Mouse (Mus musculus) liver, embryonic 11.5 days (tissue): ENCODE measurements at regions not wholly inside any gene's neighbourhood (a gene's known extent, or its start where the extent isn't known, plus 50 kb on each side); places are given as distances from the start of the nearest gene placed in this dataset.

Experiments
- ATAC-seq: fragments of 200-750 bp; cut with Nextera tagmentation; replicated peaks from 2 replicates; pipeline ENCODE4 v1.8.0; 2017; ENCODE audit warnings: moderate number of reproducible peaks, mild to moderate bottlenecking, moderate TSS enrichment, moderate library complexity; ENCODE audit not compliant: low FRiP score
- DNase-seq: peaks from one replicate; pipeline ENCODE4 v3.0.0-alpha.2; 2017; ENCODE audit warnings: low spot score
- H3K27ac ChIP-seq: fragments of 300-500 bp; sonication (generic); 2 replicates; pipeline ENCODE4 v1.5.1; 2014; ENCODE audit warnings: mild to moderate bottlenecking, low read depth, low read length, control low read depth
- H3K27me3 ChIP-seq: fragments of 300-500 bp; sonication (generic); replicated peaks from 2 replicates; pipeline ENCODE4 v1.6.1; 2014; ENCODE audit warnings: low read length, mixed read lengths; ENCODE audit not compliant: control insufficient read depth, insufficient read depth
- H3K36me3 ChIP-seq: fragments of 300-500 bp; sonication (generic); 2 replicates; pipeline ENCODE4 v1.6.1; 2014; ENCODE audit warnings: mild to moderate bottlenecking, low read length, moderate library complexity, mixed read lengths; ENCODE audit not compliant: control insufficient read depth, insufficient read depth
- H3K4me1 ChIP-seq: fragments of 300-500 bp; sonication (generic); replicated peaks from 2 replicates; pipeline ENCODE4 v1.6.1; 2014; ENCODE audit warnings: low read length, mixed read lengths; ENCODE audit not compliant: control insufficient read depth, insufficient read depth
- H3K4me2 ChIP-seq: fragments of 300-500 bp; sonication (generic); 2 replicates; pipeline ENCODE4 v1.6.1; 2014; ENCODE audit warnings: mild to moderate bottlenecking, control low read depth, moderate library complexity
- H3K4me3 ChIP-seq: fragments of 300-500 bp; sonication (generic); 2 replicates; pipeline ENCODE4 v1.5.1; 2014; ENCODE audit warnings: low read depth, low read length, control low read depth
- H3K9ac ChIP-seq: fragments of 300-500 bp; sonication (generic); 2 replicates; pipeline ENCODE4 v1.6.1; 2014; ENCODE audit warnings: low read depth, low read length, control low read depth
- H3K9me3 ChIP-seq: fragments of 300-500 bp; sonication (generic); 2 replicates; pipeline ENCODE4 v1.6.1; 2016; ENCODE audit warnings: low read length, inconsistent platforms, mixed read lengths; ENCODE audit not compliant: control insufficient read depth
- WGBS: fragments of 180-500 bp; shearing (Covaris S2); extraction: QIAGEN DNeasy Blood & Tissue Kit; methylation state at CpG from one replicate; pipeline ENCODE4 v1.1.7; 2014; 5-methylcytosine and 5-hydroxymethylcytosine counted together

DNA sequence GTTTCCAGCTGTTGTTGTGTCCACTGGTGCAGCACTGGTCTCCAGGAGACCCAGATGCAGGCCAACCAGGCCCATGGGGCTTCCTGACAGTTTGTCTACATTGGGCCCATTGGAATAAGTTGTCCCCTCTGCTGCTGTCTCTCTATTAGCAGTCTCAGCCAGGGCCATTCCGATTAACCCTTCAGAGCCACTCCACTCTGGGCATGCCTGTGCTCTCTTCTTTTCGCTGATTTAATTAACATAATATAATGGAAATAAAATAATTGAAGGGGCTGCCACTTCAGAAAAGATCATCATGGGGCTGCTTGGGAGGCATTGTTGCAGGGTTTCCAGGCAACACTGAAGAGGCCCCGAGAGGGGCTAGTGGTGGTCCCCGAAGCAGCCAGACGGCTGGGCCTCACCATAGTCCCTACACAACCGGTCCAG is 231.5 kb downstream of the Mycn start:
- Histone ChIP-seq H3K9ac (no peak overlapping the region), H3K27me3 (no peaks in the 10 kb centered on the region), H3K4me3 (no peak overlapping the region), H3K36me3 (no peaks in the 10 kb centered on the region), H3K4me2 (no peak overlapping the region), H3K9me3 (no peaks in the 10 kb centered on the region), H3K27ac (no peak overlapping the region), H3K4me1 (no peaks in the 10 kb centered on the region)
- WGBS, result 88% methylated on average over 6 of the region's 6 CpGs
- ATAC-seq (no peak), DNase-seq (no peak)

DNA sequence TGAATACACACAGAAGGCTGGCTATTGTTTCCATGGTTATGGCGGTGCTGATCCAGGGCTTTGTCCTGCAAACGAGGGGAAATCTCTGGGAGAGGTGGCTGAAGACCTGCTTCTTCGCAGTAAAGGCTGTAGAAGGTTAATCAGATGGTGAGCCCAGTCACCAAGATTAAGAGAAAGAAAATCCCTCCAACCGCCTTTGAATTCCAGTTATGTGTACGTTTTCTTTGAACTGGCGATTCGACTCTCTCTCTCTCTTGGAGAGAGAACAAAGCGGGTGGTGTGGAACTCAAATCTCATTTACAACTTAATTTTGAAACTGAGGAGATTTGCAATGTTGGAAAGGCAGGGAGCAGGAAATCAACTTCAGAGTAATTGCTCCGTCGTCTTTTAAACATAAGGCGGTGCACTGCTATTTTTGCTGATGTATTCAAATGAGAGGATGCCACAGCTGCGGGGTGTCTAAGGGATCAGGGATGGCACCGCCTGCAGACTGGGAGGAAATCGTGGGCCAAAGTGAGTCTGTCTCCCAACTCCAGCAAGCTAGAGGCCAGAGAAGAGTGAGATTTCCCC is 232.7 kb downstream of the Mycn start:
- Histone ChIP-seq H3K36me3 (no peaks in the 10 kb centered on the region), H3K4me1 (no peaks in the 10 kb centered on the region), H3K27me3 (no peaks in the 10 kb centered on the region), H3K4me3 (no peak overlapping the region), H3K27ac (no peak overlapping the region), H3K4me2 (no peak overlapping the region), H3K9me3 (no peaks in the 10 kb centered on the region), H3K9ac (no peak overlapping the region)
- DNase-seq (no peak), ATAC-seq (no peak)
- 54% methylated on average over 14 of the region's 14 CpGs for WGBS

DNA sequence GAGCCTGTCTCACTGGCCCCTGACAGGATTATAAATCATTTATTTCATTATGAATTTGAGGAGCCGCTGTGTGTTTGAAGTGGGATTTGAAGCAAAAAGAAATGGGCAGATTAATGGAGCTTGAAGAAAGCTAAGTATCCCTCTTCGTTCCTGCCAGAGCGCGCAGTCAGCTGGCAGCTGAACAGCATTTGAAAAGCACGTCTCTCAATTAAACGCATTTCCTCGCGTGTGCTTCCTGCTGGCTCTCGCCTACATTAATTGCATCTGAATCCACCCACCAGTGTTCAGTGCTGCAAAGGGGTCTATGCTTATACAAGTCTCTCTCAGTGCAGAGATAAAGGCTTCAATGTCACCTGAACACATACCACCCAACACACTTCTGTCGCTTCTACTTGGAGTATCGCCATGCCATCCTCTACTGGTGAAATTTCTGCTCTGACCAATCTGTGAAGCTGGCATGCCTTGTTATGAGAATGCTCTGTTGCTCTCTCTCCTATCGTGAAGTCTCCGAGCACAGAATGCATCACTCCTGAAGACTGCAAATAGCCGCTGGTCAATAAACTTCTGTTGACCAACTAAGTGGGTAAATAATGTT is 235.3 kb downstream of the Mycn start:
- no peaks in the 10 kb centered on the region for H3K4me1 ChIP-seq
- no peak overlapping the region for H3K4me3 ChIP-seq
- WGBS, result 90% methylated on average over 14 of the region's 14 CpGs
- ATAC-seq (no peak), DNase-seq (no peak)
- no peak overlapping the region for H3K27ac ChIP-seq
- no peaks in the 10 kb centered on the region for H3K9me3 ChIP-seq
- H3K27me3 ChIP-seq, result no peaks in the 10 kb centered on the region
- no peak overlapping the region for H3K4me2 ChIP-seq
- H3K9ac ChIP-seq, result no peak overlapping the region
- no peaks in the 10 kb centered on the region for H3K36me3 ChIP-seq

DNA sequence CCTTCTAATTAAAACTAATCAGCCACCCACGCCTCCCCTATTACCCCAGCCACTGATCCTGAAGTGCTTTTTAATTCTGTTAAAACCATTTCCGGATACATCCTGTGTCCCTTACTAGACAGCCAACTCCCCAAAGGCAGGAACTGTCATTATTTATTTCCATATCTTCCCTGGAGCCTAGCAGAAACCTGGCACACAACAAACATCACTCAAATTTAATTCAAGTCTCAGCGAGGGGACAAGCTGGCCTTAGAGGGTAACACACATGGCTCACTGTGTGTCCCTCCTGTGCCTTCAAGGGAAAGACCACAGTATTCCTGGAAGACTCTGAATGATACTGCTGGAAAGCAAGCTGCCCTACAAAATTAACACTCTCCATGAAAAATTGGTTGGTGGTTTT is 240.0 kb downstream of the Mycn start:
- no peak for ATAC-seq
- WGBS, result 66% methylated on average over 3 of the region's 3 CpGs
- H3K4me1 ChIP-seq, result no peaks in the 10 kb centered on the region
- H3K4me2 ChIP-seq, result no peak overlapping the region
- H3K27me3 ChIP-seq, result no peaks in the 10 kb centered on the region
- H3K4me3 ChIP-seq, result no peak overlapping the region
- H3K9me3 ChIP-seq, result no peaks in the 10 kb centered on the region
- no peak overlapping the region for H3K9ac ChIP-seq
- H3K27ac ChIP-seq, result no peak overlapping the region
- no peaks in the 10 kb centered on the region for H3K36me3 ChIP-seq
- DNase-seq, result no peak

DNA sequence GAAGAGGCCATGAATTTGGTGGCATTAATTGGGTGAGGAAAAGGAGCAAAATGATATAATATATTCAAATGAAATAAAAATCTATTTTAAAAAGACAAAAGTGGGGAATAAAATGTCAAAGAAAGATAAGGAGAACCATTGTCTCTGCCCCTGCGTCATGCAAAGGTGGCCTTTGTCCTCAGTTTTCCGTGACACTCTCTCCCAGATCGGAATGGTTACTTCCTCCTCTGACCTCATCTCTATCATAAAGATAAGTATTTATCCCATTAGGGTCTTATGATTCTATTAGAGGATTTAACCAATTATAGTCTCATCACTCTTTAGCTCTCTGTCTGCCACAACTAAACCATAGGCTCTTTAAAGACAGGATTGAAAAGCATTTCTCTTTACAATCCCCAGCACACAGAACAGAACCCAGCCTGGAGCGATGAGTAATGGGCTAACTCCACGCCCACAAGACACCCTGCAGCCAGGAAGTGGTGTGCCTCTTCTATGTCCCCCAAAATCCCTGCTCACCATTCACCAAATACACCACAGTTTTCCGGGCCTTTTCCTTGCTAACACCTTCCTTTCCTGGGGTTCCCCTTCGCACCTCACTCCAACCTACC is 240.6 kb downstream of the Mycn start:
- Histone ChIP-seq H3K4me3 (no peak overlapping the region), H3K27ac (no peak overlapping the region), H3K36me3 (no peaks in the 10 kb centered on the region), H3K4me1 (no peaks in the 10 kb centered on the region), H3K27me3 (no peaks in the 10 kb centered on the region), H3K4me2 (no peak overlapping the region), H3K9me3 (no peaks in the 10 kb centered on the region), H3K9ac (no peak overlapping the region)
- DNase-seq (no peak), ATAC-seq (no peak)
- WGBS, result 72% methylated on average over 7 of the region's 7 CpGs

DNA sequence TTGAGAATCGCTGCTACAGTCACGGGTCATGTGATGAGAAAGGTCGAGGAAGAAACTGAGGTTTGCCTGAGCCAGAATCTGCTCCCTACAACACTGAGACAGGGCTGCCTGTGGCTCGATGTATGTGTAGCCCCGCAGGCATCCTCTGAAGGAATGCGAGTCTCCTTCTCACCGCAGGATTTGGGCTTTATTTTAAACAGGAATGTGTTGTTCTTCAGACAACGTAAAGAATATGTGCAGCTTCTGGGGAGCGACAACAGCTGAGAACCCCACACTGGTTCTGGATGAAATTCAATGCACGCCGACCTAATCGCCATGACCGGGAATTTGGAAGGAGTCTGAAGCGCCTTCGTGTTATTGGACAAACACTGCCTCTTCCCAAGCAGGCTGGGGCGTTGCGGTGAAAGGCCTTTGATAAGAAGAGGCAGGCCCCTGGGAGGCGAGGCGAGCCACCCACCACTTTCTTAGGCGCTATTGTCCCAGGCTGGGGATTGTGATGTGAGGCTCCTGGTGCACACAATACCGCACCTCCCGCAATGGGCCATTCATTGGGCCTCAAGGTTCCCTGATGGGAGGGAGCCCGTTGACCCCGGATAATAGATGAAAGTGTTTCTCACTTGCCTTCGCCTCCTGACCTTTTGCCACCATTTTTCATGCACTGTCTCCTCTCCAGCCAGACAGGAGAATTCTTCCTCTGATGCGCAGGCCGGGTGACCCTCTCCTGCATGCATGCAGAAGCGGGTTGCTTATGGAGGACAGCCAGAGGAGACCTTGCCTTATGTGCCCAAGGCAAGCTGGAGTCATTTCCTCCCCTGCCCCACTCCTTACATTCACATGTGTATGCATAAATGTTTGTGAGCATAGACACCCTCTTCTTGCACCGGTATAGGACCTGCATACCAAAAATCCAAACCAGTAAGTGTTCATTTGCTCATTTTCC is 247.6 kb downstream of the Mycn start:
- ATAC-seq (no peak), DNase-seq (no peak)
- no peak overlapping the region for H3K4me2 ChIP-seq
- H3K9me3 ChIP-seq, result no peaks in the 10 kb centered on the region
- H3K9ac ChIP-seq, result no peak overlapping the region
- H3K36me3 ChIP-seq, result no peaks in the 10 kb centered on the region
- H3K4me3 ChIP-seq, result no peak overlapping the region
- H3K27ac ChIP-seq, result no peak overlapping the region
- no peaks in the 10 kb centered on the region for H3K4me1 ChIP-seq
- 33% methylated on average over 29 of the region's 29 CpGs for WGBS
- H3K27me3 ChIP-seq, result no peaks in the 10 kb centered on the region

DNA sequence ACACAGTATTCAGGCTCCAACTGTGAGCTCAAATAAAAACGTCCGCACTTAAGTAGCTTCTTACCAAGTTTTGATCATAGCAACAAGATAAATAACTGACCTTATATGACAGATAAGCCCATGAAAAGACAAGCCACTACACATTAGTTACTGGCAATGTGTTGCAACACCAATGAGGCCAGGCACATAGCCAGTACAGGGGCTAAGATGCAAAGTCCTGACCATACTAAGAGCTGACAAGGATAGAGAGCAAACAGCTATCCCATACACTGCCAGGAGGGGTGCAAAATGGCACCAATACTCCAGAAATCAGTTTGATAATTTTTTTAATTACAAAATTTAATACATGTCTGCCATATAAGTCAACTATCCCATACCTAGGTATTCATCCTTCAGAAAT is 254.3 kb downstream of the Mycn start:
- H3K4me2 ChIP-seq, result no peak overlapping the region
- no peaks in the 10 kb centered on the region for H3K36me3 ChIP-seq
- no peaks in the 10 kb centered on the region; the same call in 1 of the 2 replicates for H3K4me1 ChIP-seq
- H3K27me3 ChIP-seq, result no peaks in the 10 kb centered on the region
- no peak overlapping the region for H3K4me3 ChIP-seq
- ATAC-seq, result no peak
- WGBS, result 78% methylated on average over 2 of the region's 2 CpGs
- no peaks in the 10 kb centered on the region for H3K9me3 ChIP-seq
- no peak overlapping the region for H3K27ac ChIP-seq
- no peak overlapping the region for H3K9ac ChIP-seq
- DNase-seq, result no peak

DNA sequence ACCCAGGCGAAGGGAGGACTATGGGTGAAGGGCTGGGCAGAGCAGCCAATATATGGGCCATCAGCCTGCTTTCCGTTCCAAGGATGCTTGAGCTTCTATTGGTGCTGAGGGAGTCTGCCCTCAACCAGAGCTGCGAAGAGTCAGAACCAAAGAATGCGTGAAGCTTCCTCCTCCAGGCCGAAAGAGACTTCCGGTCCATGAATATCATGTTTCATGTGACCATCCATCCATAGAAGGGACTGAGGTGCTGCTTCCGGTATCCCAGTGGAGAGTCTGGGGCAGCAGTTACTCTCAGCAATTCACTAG is 256.5 kb downstream of the Mycn start:
- no peak for ATAC-seq
- Histone ChIP-seq H3K4me1 (no peaks in the 10 kb centered on the region; the same call in 1 of the 2 replicates), H3K27me3 (no peaks in the 10 kb centered on the region), H3K9me3 (no peaks in the 10 kb centered on the region), H3K27ac (no peak overlapping the region), H3K4me3 (no peak overlapping the region), H3K4me2 (no peak overlapping the region), H3K9ac (no peak overlapping the region), H3K36me3 (no peaks in the 10 kb centered on the region)
- no peak for DNase-seq
- 63% methylated on average over 7 of the region's 7 CpGs for WGBS
